Mouse (Mus musculus): Measurements from ENCODE around the gene Rad9a.

DNA sequence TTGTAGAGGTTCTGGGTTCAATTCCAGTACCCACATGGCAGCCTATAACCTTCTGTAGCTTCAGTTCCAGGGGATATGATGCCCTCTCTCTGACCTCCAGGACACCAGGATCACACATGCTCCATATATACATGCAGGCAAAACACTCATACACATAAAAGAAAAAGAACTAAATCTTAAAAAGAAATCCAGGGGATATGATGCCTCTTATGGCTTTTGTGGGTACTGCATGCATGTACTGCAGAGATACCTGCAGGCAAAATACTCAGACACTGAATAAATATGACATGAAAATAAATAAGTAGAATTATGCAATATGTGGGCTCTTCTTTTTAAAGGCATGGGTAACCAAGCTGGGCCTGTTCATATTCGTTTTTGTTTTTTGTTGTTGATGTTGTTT is 45.5 kb upstream of the Rad9a start:
- TF ChIP-seq CTCF (IDR thresholded peaks at IDR 0.05; ENCODE audit: control insufficient read depth, insufficient read depth, insufficient read length) (no peak), USF1 (IDR thresholded peaks at IDR 0.05; ENCODE audit: low read depth) (no peak)

All from C2C12 (cell line).